In the genomic region with DNA sequence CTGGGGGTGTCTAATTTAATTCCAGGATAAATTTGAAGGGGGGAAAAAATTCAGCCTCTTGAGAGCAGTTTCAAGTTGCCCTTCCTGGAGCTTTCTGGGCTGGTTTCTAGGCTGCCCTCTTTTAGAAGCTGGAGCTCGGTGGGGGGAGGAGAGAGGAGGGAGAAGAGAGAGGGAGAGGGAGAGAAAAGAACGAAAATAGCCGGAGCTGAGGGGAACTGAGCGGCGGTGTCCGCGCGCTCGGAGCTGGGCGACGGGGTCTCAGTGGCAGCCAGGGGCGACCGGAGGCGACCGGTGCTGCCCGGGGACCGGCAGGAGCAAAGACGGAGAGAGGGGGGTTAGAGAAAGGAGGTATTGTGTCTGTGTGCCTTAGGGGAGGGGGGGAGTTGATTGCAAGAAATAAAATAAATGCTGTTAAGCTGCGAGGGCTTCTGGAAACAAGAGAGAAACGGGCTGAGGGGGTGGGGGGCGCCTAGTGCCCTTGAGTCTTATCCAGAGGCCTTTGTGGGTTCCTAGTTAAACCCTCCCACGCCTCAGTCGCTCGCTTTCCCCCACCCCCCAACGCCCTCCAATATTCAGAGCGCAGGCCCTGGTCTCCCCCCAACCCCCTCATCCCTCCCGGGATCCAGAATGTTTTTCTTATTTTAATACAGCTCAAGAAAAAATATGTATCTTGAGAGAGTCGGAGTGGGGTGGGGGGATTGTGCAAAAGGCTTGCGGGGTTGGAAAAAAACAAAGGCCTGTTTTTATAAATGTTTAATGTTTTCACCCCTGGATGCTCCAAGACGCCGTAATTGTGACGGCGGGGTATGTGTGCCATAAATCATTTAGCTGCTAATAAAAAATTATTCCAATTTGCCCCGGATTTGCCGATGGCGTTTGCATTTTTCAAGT, we compare ENCODE assay signal across 8 mouse cellular contexts. TPM values are rescaled to one million over a fixed set of nuclear protein-coding genes. Genes with fewer than 3 reads are reported as not detected.
DNase-seq lines count a peak whose midpoint lies in the region; ATAC-seq and TF ChIP-seq lines count a peak whose summit lies in the region.

No protein-coding gene starts in this region.

- H3K4me1 ChIP-seq in megakaryocyte, embryonic 14.5 days: peaks cover 81% of the 10 kb centered on the region
- H3K4me1 ChIP-seq in intestine, postnatal 0 days (replicated peaks; ENCODE audit: control insufficient read depth, insufficient read depth, low read length): no peaks in the 10 kb centered on the region
- peaks cover 25% of the 10 kb centered on the region for H3K4me1 ChIP-seq in midbrain, embryonic 12.5 days
- peaks cover 10% of the 10 kb centered on the region for H3K4me1 ChIP-seq in stomach, embryonic 14.5 days (ENCODE audit: control insufficient read depth, insufficient read depth, low read length)

- intact Hi-C loops in left cerebral cortex, postnatal 4 days (cut with DNase I): no loop called here

- WGBS in intestine, postnatal 0 days: 0% methylated on average over 36 of the region's 36 CpGs
- WGBS in midbrain, embryonic 12.5 days: under 1% methylated on average over 36 of the region's 36 CpGs
- WGBS in stomach, embryonic 14.5 days: under 1% methylated on average over 36 of the region's 36 CpGs

- H3K4me2 ChIP-seq in intestine, postnatal 0 days (replicated peaks; ENCODE audit: low read depth): peak overlapping the region; percentile 87
- peak overlapping the region; percentile 88 for H3K4me2 ChIP-seq in midbrain, embryonic 12.5 days (replicated peaks)
- H3K4me2 ChIP-seq in stomach, embryonic 14.5 days (replicated peaks; ENCODE audit: low read depth, low read length): peak overlapping the region; percentile 68

- H3K27me3 ChIP-seq in megakaryocyte, embryonic 14.5 days (replicated peaks): peaks cover 96% of the 10 kb centered on the region
- no peaks in the 10 kb centered on the region for H3K27me3 ChIP-seq in intestine, postnatal 0 days (replicated peaks; ENCODE audit: control insufficient read depth, insufficient read depth, low read length)
- H3K27me3 ChIP-seq in midbrain, embryonic 12.5 days: no peaks in the 10 kb centered on the region
- H3K27me3 ChIP-seq in stomach, embryonic 14.5 days (ENCODE audit: control insufficient read depth, insufficient read depth, low read length): no peaks in the 10 kb centered on the region

- peak overlapping the region; percentile 100 for H3K27ac ChIP-seq in intestine, postnatal 0 days (ENCODE audit: low read depth, low read length)
- H3K27ac ChIP-seq in midbrain, embryonic 12.5 days (replicated peaks): peak overlapping the region; percentile 100
- peak overlapping the region; percentile 100 for H3K27ac ChIP-seq in stomach, embryonic 14.5 days (ENCODE audit: low read length)

- H3K9me3 ChIP-seq in megakaryocyte, embryonic 14.5 days: no peaks in the 10 kb centered on the region
- no peaks in the 10 kb centered on the region for H3K9me3 ChIP-seq in intestine, postnatal 0 days (ENCODE audit: control insufficient read depth)
- H3K9me3 ChIP-seq in midbrain, embryonic 12.5 days: no peaks in the 10 kb centered on the region
- H3K9me3 ChIP-seq in stomach, embryonic 14.5 days (ENCODE audit: control insufficient read depth, low read depth, low read length): no peaks in the 10 kb centered on the region

- no peak for TF ChIP-seq CTCF in intestine, postnatal 0 days (IDR thresholded peaks at IDR 0.05; ENCODE audit: low read depth)

- ATAC-seq in megakaryocyte, adult 5-6 weeks (ENCODE audit: poor library complexity, severe bottlenecking): no peak
- no peak for ATAC-seq in intestine, postnatal 0 days
- ATAC-seq in midbrain, embryonic 12.5 days (ENCODE audit: low FRiP score, low read depth): peak; percentile 28
- ATAC-seq in stomach, embryonic 14.5 days (ENCODE audit: insufficient number of reproducible peaks, insufficient read depth, low FRiP score, low read depth): no peak

- peak overlapping the region; percentile 90 for H3K4me3 ChIP-seq in megakaryocyte, embryonic 14.5 days (replicated peaks)
- peak overlapping the region; percentile 92 for H3K4me3 ChIP-seq in intestine, postnatal 0 days (ENCODE audit: low read depth, low read length)
- H3K4me3 ChIP-seq in midbrain, embryonic 12.5 days: peak overlapping the region; percentile 90
- H3K4me3 ChIP-seq in stomach, embryonic 14.5 days (ENCODE audit: low read depth, low read length): peak overlapping the region; percentile 99

- peak overlapping the region; percentile 93 for H3K9ac ChIP-seq in intestine, postnatal 0 days (ENCODE audit: low read depth, low read length)
- peak overlapping the region; percentile 99 for H3K9ac ChIP-seq in midbrain, embryonic 12.5 days (replicated peaks)
- peak overlapping the region; percentile 100 for H3K9ac ChIP-seq in stomach, embryonic 14.5 days (replicated peaks; ENCODE audit: low read depth, low read length)

- H3K36me3 ChIP-seq in megakaryocyte, embryonic 14.5 days (replicated peaks; ENCODE audit: low read length): no peaks in the 10 kb centered on the region
- no peaks in the 10 kb centered on the region for H3K36me3 ChIP-seq in intestine, postnatal 0 days (ENCODE audit: control insufficient read depth, insufficient read depth)
- H3K36me3 ChIP-seq in midbrain, embryonic 12.5 days: 0 out of 2 replicates have a peak, but pooled peaks cover 5% of the 10 kb centered on the region
- no peaks in the 10 kb centered on the region for H3K36me3 ChIP-seq in stomach, embryonic 14.5 days (ENCODE audit: control insufficient read depth, insufficient read depth, low read length)

- peak; percentile 90 for DNase-seq in embryo, embryonic 10.5 days (ENCODE audit: low spot score)
- peak; percentile 98 for DNase-seq in heart, adult 11 months
- peak; percentile 82 for DNase-seq in left cerebral cortex, postnatal 4 days

RNA-seq across cellular contexts. Expression of a gene that starts 2.2 kb away (rescaled TPM):
- polyA plus RNA-seq in megakaryocyte, embryonic 14.5 days (2012; ENCODE audit: insufficient read depth, low replicate concordance): 32.1 and 36.1 TPM in 2 replicates
- 28.2 and 38.6 TPM in 2 replicates for total RNA-seq in megakaryocyte, adult 5-6 weeks (2015)
- 20.0 and 20.4 TPM in 2 replicates for total RNA-seq in megakaryocyte, adult 5-6 weeks (2017)
- 9.9 and 11.7 TPM in 2 replicates for polyA plus RNA-seq in intestine, postnatal 0 days (2015; fragmentation: Nextera tagmentation; extraction: Ambion mirVana)
- total RNA-seq in left cerebral cortex, postnatal 4 days (2021): 100 to 1,000 TPM; 232 to 250 TPM
- 61.1 and 64.1 TPM in 2 replicates for polyA plus RNA-seq in midbrain, embryonic 12.5 days (2016; fragmentation: Nextera tagmentation; extraction: Ambion mirVana)
- 36.0 and 41.2 TPM in 2 replicates for polyA plus RNA-seq in stomach, embryonic 14.5 days (2014; fragmentation: Nextera tagmentation; extraction: Ambion mirVana)
